Mouse (Mus musculus) heart, embryonic 13.5 days (tissue): ENCODE measurements at regions not wholly inside any gene's neighbourhood (a gene's known extent, or its start where the extent isn't known, plus 50 kb on each side); places are given as distances from the start of the nearest gene placed in this dataset.

Experiments
- ATAC-seq: fragments of 200-750 bp; cut with Nextera tagmentation; 2 replicates; pipeline ENCODE4 v1.8.0; 2017; ENCODE audit warnings: moderate TSS enrichment; ENCODE audit not compliant: insufficient number of reproducible peaks, low FRiP score, low TSS enrichment; ENCODE audit errors: extremely low read depth
- H3K27ac ChIP-seq: fragments of 300-500 bp; sonication (generic); replicated peaks from 2 replicates; pipeline ENCODE4 v1.5.1; 2015; ENCODE audit warnings: moderate library complexity, mild to moderate bottlenecking, inconsistent platforms
- H3K27me3 ChIP-seq: fragments of 300-500 bp; sonication (generic); replicated peaks from 2 replicates; pipeline ENCODE4 v1.6.1; 2015; ENCODE audit warnings: mild to moderate bottlenecking, inconsistent platforms
- H3K36me3 ChIP-seq: fragments of 300-500 bp; sonication (generic); 2 replicates; pipeline ENCODE4 v1.6.1; 2015; ENCODE audit warnings: mild to moderate bottlenecking, inconsistent platforms
- H3K4me1 ChIP-seq: fragments of 300-500 bp; sonication (generic); 2 replicates; pipeline ENCODE4 v1.6.1; 2015; ENCODE audit warnings: inconsistent platforms
- H3K4me2 ChIP-seq: fragments of 300-500 bp; sonication (generic); 2 replicates; pipeline ENCODE4 v1.6.1; 2015; ENCODE audit warnings: inconsistent platforms, mild to moderate bottlenecking, moderate library complexity
- H3K4me3 ChIP-seq: fragments of 300-500 bp; sonication (generic); 2 replicates; pipeline ENCODE4 v1.5.1; 2015; ENCODE audit warnings: moderate library complexity, mild to moderate bottlenecking, inconsistent platforms
- H3K9ac ChIP-seq: fragments of 300-500 bp; sonication (generic); 2 replicates; pipeline ENCODE4 v1.6.1; 2015; ENCODE audit warnings: inconsistent platforms, mild to moderate bottlenecking, moderate library complexity
- H3K9me3 ChIP-seq: fragments of 300-500 bp; sonication (generic); 2 replicates; pipeline ENCODE4 v1.6.1; 2016; ENCODE audit warnings: inconsistent platforms
- WGBS: fragments of 180-500 bp; shearing (Covaris S2); methylation state at CpG from one replicate; pipeline ENCODE4 v1.1.7; 2015; ENCODE audit warnings: mixed read lengths; 5-methylcytosine and 5-hydroxymethylcytosine counted together

DNA sequence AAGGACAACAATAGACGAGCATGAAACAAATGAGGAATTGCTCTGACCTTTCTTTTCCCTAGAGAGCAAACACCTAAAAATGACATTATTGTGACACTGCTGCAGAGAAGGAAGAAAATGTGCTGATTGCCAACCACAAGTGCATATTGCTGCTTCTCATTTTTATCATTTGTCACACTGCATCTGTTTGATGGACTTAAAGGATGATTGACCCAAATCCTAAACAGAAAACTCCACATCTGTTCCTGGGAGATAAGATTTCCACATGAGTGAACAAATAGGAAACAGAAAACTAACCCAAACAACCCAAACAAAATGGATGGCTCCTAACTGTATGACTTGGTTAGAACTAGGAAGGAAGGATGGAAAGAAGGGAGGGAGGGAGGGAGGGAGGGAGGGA, 118.5 kb downstream of the Ccdc50 start:
- Histone ChIP-seq H3K4me3 (no peak overlapping the region), H3K4me1 (no peaks in the 10 kb centered on the region), H3K36me3 (no peaks in the 10 kb centered on the region), H3K9me3 (no peaks in the 10 kb centered on the region), H3K27me3 (no peaks in the 10 kb centered on the region), H3K4me2 (no peak overlapping the region), H3K9ac (no peak overlapping the region), H3K27ac (no peak overlapping the region)
- no peak for ATAC-seq
- 62% methylated on average over 1 of the region's 1 CpGs for WGBS

DNA sequence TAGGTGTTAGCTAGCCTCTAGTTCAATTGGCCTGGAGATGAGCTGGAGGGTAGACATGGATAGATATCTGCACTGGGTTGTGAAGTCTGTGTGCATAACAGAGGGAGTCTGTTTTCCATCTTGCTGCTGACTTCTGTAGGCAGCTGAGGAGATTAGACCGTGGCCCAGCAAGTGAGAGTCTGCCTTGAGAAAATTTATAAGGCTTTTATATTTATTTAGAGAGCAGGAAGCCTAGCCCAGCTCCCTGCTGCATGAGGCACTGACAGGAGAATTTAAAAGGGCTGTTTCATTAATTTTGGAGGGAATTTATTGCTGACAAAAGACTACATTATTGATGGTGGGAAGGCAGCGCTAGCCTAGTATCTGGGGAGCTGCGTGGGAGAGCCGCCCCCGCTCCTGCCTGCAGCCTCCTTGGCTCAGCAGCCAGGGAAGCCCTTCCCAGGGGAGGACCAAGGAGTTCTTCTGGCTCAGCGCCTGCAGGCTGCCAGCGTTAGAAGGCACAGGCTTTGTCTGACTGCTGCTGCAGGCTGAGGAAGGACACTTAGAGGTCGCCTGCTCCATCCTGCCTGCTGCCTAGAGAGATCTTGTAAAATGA, 135.0 kb downstream of the Ccdc50 start:
- WGBS: 25% methylated on average over 8 of the region's 8 CpGs
- ATAC-seq: no peak
- no peak overlapping the region; the same call in 1 of the 2 replicates for H3K27ac ChIP-seq
- no peaks in the 10 kb centered on the region for H3K27me3 ChIP-seq
- H3K9ac ChIP-seq: no peak overlapping the region
- peak overlapping the region; percentile 50 for H3K4me2 ChIP-seq
- H3K36me3 ChIP-seq: no peaks in the 10 kb centered on the region
- no peak overlapping the region for H3K4me3 ChIP-seq
- no peaks in the 10 kb centered on the region for H3K9me3 ChIP-seq
- H3K4me1 ChIP-seq: peaks cover 6% of the 10 kb centered on the region

DNA sequence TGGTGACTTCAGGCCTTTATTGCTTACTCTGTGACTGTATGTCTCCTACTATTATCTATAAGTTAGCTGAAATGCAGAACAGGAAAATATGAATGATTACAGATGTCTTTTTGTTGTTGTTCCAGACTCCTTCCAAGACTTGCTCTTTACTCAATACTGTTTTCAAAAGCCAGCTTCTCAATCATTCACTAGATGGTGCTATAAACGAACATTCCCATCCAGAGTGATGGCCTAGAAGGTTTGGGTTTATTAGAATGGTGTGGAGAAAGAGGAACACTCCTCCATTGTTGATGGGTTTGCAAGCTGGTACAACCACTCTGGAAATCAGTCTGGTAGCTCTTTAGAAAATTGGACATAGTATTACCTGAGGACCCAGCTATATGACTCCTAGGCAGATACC, 138.0 kb downstream of the Ccdc50 start:
- Histone ChIP-seq H3K4me1 (peaks cover 6% of the 10 kb centered on the region), H3K27me3 (no peaks in the 10 kb centered on the region), H3K9me3 (no peaks in the 10 kb centered on the region), H3K9ac (no peak overlapping the region), H3K4me3 (no peak overlapping the region), H3K27ac (no peak overlapping the region), H3K36me3 (no peaks in the 10 kb centered on the region), H3K4me2 (no peak overlapping the region)
- no peak for ATAC-seq
- WGBS: 46% methylated on average over 1 of the region's 1 CpGs

DNA sequence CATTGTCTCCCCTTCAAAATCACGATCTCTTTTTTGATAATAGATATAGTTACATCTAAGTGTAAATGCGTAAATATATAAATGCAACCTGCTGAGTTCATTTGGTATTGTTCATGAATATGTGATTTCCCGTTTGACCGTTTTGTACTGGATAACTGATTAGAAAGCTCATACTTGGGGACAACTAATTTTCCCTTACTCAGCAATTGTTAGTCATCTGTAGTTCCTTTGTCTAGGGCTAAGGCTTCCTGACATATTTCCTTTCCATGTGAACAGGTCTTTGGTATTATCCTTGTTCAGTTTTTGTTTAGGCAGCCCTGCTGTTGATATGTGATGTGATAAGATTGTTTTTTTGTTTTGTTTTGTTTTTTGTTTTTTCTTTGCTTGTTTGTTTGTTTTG, 142.0 kb downstream of the Ccdc50 start:
- H3K4me2 ChIP-seq: no peak overlapping the region
- H3K4me3 ChIP-seq: no peak overlapping the region
- H3K27me3 ChIP-seq: no peaks in the 10 kb centered on the region
- no peak overlapping the region for H3K27ac ChIP-seq
- H3K4me1 ChIP-seq: no peaks in the 10 kb centered on the region
- H3K9ac ChIP-seq: no peak overlapping the region
- ATAC-seq: no peak
- WGBS: 84% methylated on average over 4 of the region's 4 CpGs
- no peaks in the 10 kb centered on the region for H3K36me3 ChIP-seq
- no peaks in the 10 kb centered on the region for H3K9me3 ChIP-seq
